In the genomic region with DNA sequence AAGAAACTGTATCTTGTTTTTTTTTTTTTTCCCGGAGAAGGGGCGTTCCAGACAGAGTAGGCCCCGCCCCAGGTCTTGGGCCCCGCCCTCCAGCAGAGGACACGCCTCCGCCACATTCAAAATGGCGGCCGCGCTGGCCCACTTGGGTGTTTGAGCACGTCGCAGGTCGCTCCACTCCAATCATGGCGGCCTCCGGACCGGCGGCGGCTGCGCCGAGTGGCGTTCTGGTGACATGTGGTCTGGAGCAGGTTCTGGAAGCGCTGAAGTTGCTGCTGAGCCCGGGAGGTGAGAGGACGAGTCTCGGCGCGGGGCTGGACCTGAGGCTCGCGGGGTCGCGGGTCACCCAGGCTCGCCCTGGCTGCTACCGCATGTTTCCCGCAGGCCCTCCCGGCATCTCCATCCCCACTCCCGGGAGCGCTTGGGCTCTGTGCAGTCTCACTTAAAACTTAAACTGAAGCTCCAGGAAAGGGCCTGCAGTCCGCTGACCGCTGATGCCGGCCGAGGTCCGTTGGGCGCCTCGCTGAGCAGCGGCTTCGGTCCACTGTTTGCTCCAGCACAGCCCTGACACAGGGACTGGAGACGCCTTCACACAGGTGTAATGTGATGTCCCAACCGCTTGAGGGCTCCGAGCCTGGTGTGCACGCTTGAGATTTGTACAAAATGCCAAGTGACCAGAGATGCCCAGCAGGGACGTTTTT, we compare ENCODE assay signal across 8 mouse cellular contexts. TPM values are rescaled to one million over a fixed set of nuclear protein-coding genes. Genes with fewer than 3 reads are reported as not detected.
DNase-seq lines count a peak whose midpoint lies in the region; ATAC-seq lines count a peak whose summit lies in the region.

A gene (plus strand): TSS at position 98 of the 698 bp plus-strand sequence.

- WGBS in embryonic facial prominence, embryonic 14.5 days, result 1% methylated on average over 41 of the region's 50 CpGs
- WGBS in kidney, embryonic 14.5 days, result under 1% methylated on average over 49 of the region's 50 CpGs
- under 1% methylated on average over 50 of the region's 50 CpGs for WGBS in limb, embryonic 15.5 days

- peak within 1 kb of the TSS; percentile 65 for H3K4me3 ChIP-seq in embryonic facial prominence, embryonic 14.5 days (ENCODE audit: low read depth, low read length)
- H3K4me3 ChIP-seq in kidney, embryonic 14.5 days (ENCODE audit: low read length), result peak within 1 kb of the TSS; percentile 67
- peak within 1 kb of the TSS; percentile 56 for H3K4me3 ChIP-seq in limb, embryonic 15.5 days

- H3K4me1 ChIP-seq in embryonic facial prominence, embryonic 14.5 days (ENCODE audit: control insufficient read depth, insufficient read depth, low read length), result no peaks in the 10 kb centered on the region
- H3K4me1 ChIP-seq in kidney, embryonic 14.5 days (ENCODE audit: control insufficient read depth, insufficient read depth, low read length), result no peaks in the 10 kb centered on the region
- peaks cover 7% of the 10 kb centered on the region; the same call in 1 of the 2 replicates for H3K4me1 ChIP-seq in limb, embryonic 15.5 days

- H3K9me3 ChIP-seq in embryonic facial prominence, embryonic 14.5 days (ENCODE audit: control insufficient read depth, low read length), result no peaks in the 10 kb centered on the region
- no peaks in the 10 kb centered on the region for H3K9me3 ChIP-seq in kidney, embryonic 14.5 days (ENCODE audit: control insufficient read depth, low read length)
- no peaks in the 10 kb centered on the region for H3K9me3 ChIP-seq in limb, embryonic 15.5 days

- peak; percentile 95 for ATAC-seq in embryonic facial prominence, embryonic 14.5 days (ENCODE audit: low read depth)
- peak; percentile 97 for ATAC-seq in kidney, embryonic 14.5 days (ENCODE audit: low FRiP score, low TSS enrichment)
- peak; percentile 92 for ATAC-seq in limb, embryonic 15.5 days (ENCODE audit: insufficient number of reproducible peaks, low FRiP score, low TSS enrichment, low read depth)

- H3K9ac ChIP-seq in embryonic facial prominence, embryonic 14.5 days (ENCODE audit: low read depth, low read length), result peak within 1 kb of the TSS; percentile 83
- peak within 1 kb of the TSS; percentile 80 for H3K9ac ChIP-seq in kidney, embryonic 14.5 days (ENCODE audit: low read depth, low read length)
- H3K9ac ChIP-seq in limb, embryonic 15.5 days, result peak within 1 kb of the TSS; percentile 47

- H3K4me2 ChIP-seq in embryonic facial prominence, embryonic 14.5 days (ENCODE audit: low read depth, low read length), result peak within 1 kb of the TSS; percentile 50
- peak within 1 kb of the TSS; percentile 44 for H3K4me2 ChIP-seq in kidney, embryonic 14.5 days (replicated peaks; ENCODE audit: low read depth, low read length)
- H3K4me2 ChIP-seq in limb, embryonic 15.5 days, result peak within 1 kb of the TSS; percentile 48

- no peaks in the 10 kb centered on the region for H3K36me3 ChIP-seq in embryonic facial prominence, embryonic 14.5 days (ENCODE audit: control insufficient read depth, insufficient read depth, low read length)
- no peaks in the 10 kb centered on the region for H3K36me3 ChIP-seq in kidney, embryonic 14.5 days (ENCODE audit: control insufficient read depth, insufficient read depth, low read length)
- H3K36me3 ChIP-seq in limb, embryonic 15.5 days, result no peaks in the 10 kb centered on the region

- DNase-seq in 3T3-L1 (ENCODE audit: low read depth, low spot score), result peak; percentile 93
- peak; percentile 75 to 88 for DNase-seq in adrenal gland, postnatal 4 days (ENCODE audit: low spot score in 2 of 2)
- DNase-seq in embryonic facial prominence, embryonic 14.5 days (ENCODE audit: low spot score), result peak; percentile 94
- peak; percentile 86 for DNase-seq in heart, adult 8-10 months (ENCODE audit: low spot score)
- peak; percentile 68 to 87 for DNase-seq in monocyte, adult 2 months (ENCODE audit: low read depth in 1 of 2, low spot score in 2 of 2)
- DNase-seq in spleen, postnatal 36 days (ENCODE audit: low spot score in 2 of 2), result peak; percentile 85 to 88

- H3K27me3 ChIP-seq in embryonic facial prominence, embryonic 14.5 days (replicated peaks; ENCODE audit: control insufficient read depth, insufficient read depth, low read length), result no peaks in the 10 kb centered on the region
- H3K27me3 ChIP-seq in kidney, embryonic 14.5 days (ENCODE audit: control insufficient read depth, insufficient read depth, low read length), result no peaks in the 10 kb centered on the region
- H3K27me3 ChIP-seq in limb, embryonic 15.5 days, result no peaks in the 10 kb centered on the region

- peak within 1 kb of the TSS; percentile 89 for H3K27ac ChIP-seq in embryonic facial prominence, embryonic 14.5 days (replicated peaks; ENCODE audit: low read depth, low read length)
- H3K27ac ChIP-seq in kidney, embryonic 14.5 days (ENCODE audit: low read depth, low read length), result peak within 1 kb of the TSS; percentile 95
- peak within 1 kb of the TSS; percentile 93 for H3K27ac ChIP-seq in limb, embryonic 15.5 days

RNA-seq across cellular contexts. Expression of the gene that starts here (rescaled TPM):
- 10 to 100 TPM; 11.0 to 12.2 TPM for total RNA-seq in adrenal gland, postnatal 4 days (2021)
- 6.1 and 7.2 TPM in 2 replicates for polyA plus RNA-seq in embryonic facial prominence, embryonic 14.5 days (2014; fragmentation: Nextera tagmentation; extraction: Ambion mirVana)
- total RNA-seq in heart, adult 8-10 months (2022), result 10 to 100 TPM in 3 of 4 experiments, 1 to 10 TPM in 1; 9.9 to 11.0 (median 10.8) TPM
- 8.5 and 14.5 TPM in 2 replicates for polyA plus RNA-seq in kidney, embryonic 14.5 days (2014; fragmentation: Nextera tagmentation; extraction: Ambion mirVana)
- polyA plus RNA-seq in limb, embryonic 15.5 days (2015; fragmentation: Nextera tagmentation; extraction: Ambion mirVana), result 8.2 and 8.9 TPM in 2 replicates

Comparison
In these comparisons a context has a peak if more than half of its experiments do, and no peak if none do; other contexts are left out.
1. Peak in every context shown above with its lines: DNase-seq, ATAC-seq, H3K4me3 ChIP-seq and H3K27ac ChIP-seq.